Mouse (Mus musculus): ENCODE measurements around the gene Yipf3. TPM values are rescaled to one million over a fixed set of nuclear protein-coding genes. Genes with fewer than 3 reads are reported as not detected.

Gene Yipf3
- polyA plus RNA-seq, 1 experiment from 2014 or later, result 55.3 TPM

GRCm38 (mm10) chr17:46268026-46268720, 20.3 kb downstream of the Yipf3 start:
- DNase-seq (ENCODE audit: low spot score) (no peak), ATAC-seq (replicated peaks; ENCODE audit: insufficient number of reproducible peaks, low FRiP score, low TSS enrichment, low read depth) (no peak)
- no peaks in the 10 kb centered on the region for H3K27me3 ChIP-seq (ENCODE audit: control insufficient read depth, insufficient read depth, low read length)
- H3K36me3 ChIP-seq (replicated peaks; ENCODE audit: control insufficient read depth, insufficient read depth, low read depth, low read length), result peaks cover 10% of the 10 kb centered on the region; the same call in 1 of the 2 replicates
- H3K4me3 ChIP-seq (ENCODE audit: low read depth, low read length), result no peak overlapping the region
- H3K9me3 ChIP-seq (replicated peaks; ENCODE audit: control insufficient read depth, low read length), result no peaks in the 10 kb centered on the region
- no peak overlapping the region for H3K27ac ChIP-seq (replicated peaks; ENCODE audit: low read depth, low read length)
- no peak overlapping the region for H3K9ac ChIP-seq (replicated peaks; ENCODE audit: low read length)
- WGBS, result 58% methylated on average over 10 of the region's 10 CpGs
- peaks cover 2% of the 10 kb centered on the region; the same call in 1 of the 2 replicates for H3K4me1 ChIP-seq (ENCODE audit: control insufficient read depth, insufficient read depth, low read length)
- H3K4me2 ChIP-seq (ENCODE audit: low read depth, low read length), result no peak overlapping the region

- Histone ChIP-seq H3K36me3 (replicated peaks; ENCODE audit: control insufficient read depth, insufficient read depth, low read depth, low read length) (peaks cover 8% of the 10 kb centered on the region; the same call in 1 of the 2 replicates), H3K27ac (replicated peaks; ENCODE audit: low read depth, low read length) (no peak overlapping the region), H3K4me1 (ENCODE audit: control insufficient read depth, insufficient read depth, low read length) (peaks cover 2% of the 10 kb centered on the region; the same call in 1 of the 2 replicates), H3K4me2 (ENCODE audit: low read depth, low read length) (no peak overlapping the region), H3K27me3 (ENCODE audit: control insufficient read depth, insufficient read depth, low read length) (no peaks in the 10 kb centered on the region), H3K9me3 (replicated peaks; ENCODE audit: control insufficient read depth, low read length) (no peaks in the 10 kb centered on the region), H3K4me3 (ENCODE audit: low read depth, low read length) (no peak overlapping the region), H3K9ac (replicated peaks; ENCODE audit: low read length) (no peak overlapping the region)
- DNase-seq (ENCODE audit: low spot score) (no peak), ATAC-seq (replicated peaks; ENCODE audit: insufficient number of reproducible peaks, low FRiP score, low TSS enrichment, low read depth) (no peak)
- WGBS, result 84% methylated on average over 19 of the region's 19 CpGs
Observed at GRCm38 (mm10) chr17:46269771-46270534, 22.1 kb downstream of the Yipf3 start.

- Histone ChIP-seq H3K9me3 (replicated peaks; ENCODE audit: control insufficient read depth, low read length) (no peaks in the 10 kb centered on the region), H3K36me3 (replicated peaks; ENCODE audit: control insufficient read depth, insufficient read depth, low read depth, low read length) (peaks cover 4% of the 10 kb centered on the region; the same call in 1 of the 2 replicates), H3K4me1 (ENCODE audit: control insufficient read depth, insufficient read depth, low read length) (peaks cover 2% of the 10 kb centered on the region; the same call in 1 of the 2 replicates), H3K4me2 (ENCODE audit: low read depth, low read length) (no peak overlapping the region), H3K9ac (replicated peaks; ENCODE audit: low read length) (no peak overlapping the region), H3K4me3 (ENCODE audit: low read depth, low read length) (no peak overlapping the region), H3K27me3 (ENCODE audit: control insufficient read depth, insufficient read depth, low read length) (no peaks in the 10 kb centered on the region), H3K27ac (replicated peaks; ENCODE audit: low read depth, low read length) (no peak overlapping the region)
- no peak for DNase-seq (ENCODE audit: low spot score)
- WGBS, result 83% methylated on average over 2 of the region's 2 CpGs
- no peak for ATAC-seq (replicated peaks; ENCODE audit: insufficient number of reproducible peaks, low FRiP score, low TSS enrichment, low read depth)
Observed at GRCm38 (mm10) chr17:46272058-46272457, 24.2 kb downstream of the Yipf3 start.

GRCm38 (mm10) chr17:46272675-46273074, 24.8 kb downstream of the Yipf3 start:
- DNase-seq (ENCODE audit: low spot score) (no peak), ATAC-seq (replicated peaks; ENCODE audit: insufficient number of reproducible peaks, low FRiP score, low TSS enrichment, low read depth) (no peak)
- Histone ChIP-seq H3K4me2 (ENCODE audit: low read depth, low read length) (no peak overlapping the region), H3K27ac (replicated peaks; ENCODE audit: low read depth, low read length) (no peak overlapping the region), H3K9ac (replicated peaks; ENCODE audit: low read length) (no peak overlapping the region), H3K4me3 (ENCODE audit: low read depth, low read length) (no peak overlapping the region), H3K36me3 (replicated peaks; ENCODE audit: control insufficient read depth, insufficient read depth, low read depth, low read length) (peaks cover 4% of the 10 kb centered on the region; the same call in 1 of the 2 replicates), H3K27me3 (ENCODE audit: control insufficient read depth, insufficient read depth, low read length) (no peaks in the 10 kb centered on the region), H3K4me1 (ENCODE audit: control insufficient read depth, insufficient read depth, low read length) (peaks cover 2% of the 10 kb centered on the region; the same call in 1 of the 2 replicates), H3K9me3 (replicated peaks; ENCODE audit: control insufficient read depth, low read length) (no peaks in the 10 kb centered on the region)
- 82% methylated on average over 5 of the region's 5 CpGs for WGBS

- no peak overlapping the region for H3K27ac ChIP-seq (replicated peaks; ENCODE audit: low read depth, low read length)
- H3K36me3 ChIP-seq (replicated peaks; ENCODE audit: control insufficient read depth, insufficient read depth, low read depth, low read length), result peaks cover 4% of the 10 kb centered on the region; the same call in 1 of the 2 replicates
- no peak overlapping the region for H3K9ac ChIP-seq (replicated peaks; ENCODE audit: low read length)
- ATAC-seq (replicated peaks; ENCODE audit: insufficient number of reproducible peaks, low FRiP score, low TSS enrichment, low read depth), result 0 out of 2 replicates have a peak, but pooled peaks have one; percentile 55
- 31% methylated on average over 1 of the region's 1 CpGs for WGBS
- peak; percentile 39 for DNase-seq (ENCODE audit: low spot score)
- H3K9me3 ChIP-seq (replicated peaks; ENCODE audit: control insufficient read depth, low read length), result no peaks in the 10 kb centered on the region
- H3K27me3 ChIP-seq (ENCODE audit: control insufficient read depth, insufficient read depth, low read length), result no peaks in the 10 kb centered on the region
- H3K4me3 ChIP-seq (ENCODE audit: low read depth, low read length), result no peak overlapping the region
- peaks cover 2% of the 10 kb centered on the region; the same call in 1 of the 2 replicates for H3K4me1 ChIP-seq (ENCODE audit: control insufficient read depth, insufficient read depth, low read length)
- no peak overlapping the region for H3K4me2 ChIP-seq (ENCODE audit: low read depth, low read length)
Observed at GRCm38 (mm10) chr17:46273803-46274236, 25.9 kb downstream of the Yipf3 start.

- H3K9ac ChIP-seq (replicated peaks; ENCODE audit: low read length), result no peak overlapping the region
- H3K4me1 ChIP-seq (ENCODE audit: control insufficient read depth, insufficient read depth, low read length), result peaks cover 2% of the 10 kb centered on the region; the same call in 1 of the 2 replicates
- DNase-seq (ENCODE audit: low spot score), result no peak
- no peak overlapping the region; the same call in 1 of the 2 replicates for H3K4me2 ChIP-seq (ENCODE audit: low read depth, low read length)
- H3K9me3 ChIP-seq (replicated peaks; ENCODE audit: control insufficient read depth, low read length), result no peaks in the 10 kb centered on the region
- no peak overlapping the region for H3K4me3 ChIP-seq (ENCODE audit: low read depth, low read length)
- WGBS, result 38% methylated on average over 6 of the region's 6 CpGs
- H3K36me3 ChIP-seq (replicated peaks; ENCODE audit: control insufficient read depth, insufficient read depth, low read depth, low read length), result peaks cover 4% of the 10 kb centered on the region; the same call in 1 of the 2 replicates
- H3K27ac ChIP-seq (replicated peaks; ENCODE audit: low read depth, low read length), result no peak overlapping the region
- H3K27me3 ChIP-seq (ENCODE audit: control insufficient read depth, insufficient read depth, low read length), result no peaks in the 10 kb centered on the region
- ATAC-seq (replicated peaks; ENCODE audit: insufficient number of reproducible peaks, low FRiP score, low TSS enrichment, low read depth), result no peak
Observed at GRCm38 (mm10) chr17:46274465-46274864, 26.6 kb downstream of the Yipf3 start.

GRCm38 (mm10) chr17:46275034-46275433, 27.2 kb downstream of the Yipf3 start:
- no peaks in the 10 kb centered on the region for H3K9me3 ChIP-seq (replicated peaks; ENCODE audit: control insufficient read depth, low read length)
- H3K27me3 ChIP-seq (ENCODE audit: control insufficient read depth, insufficient read depth, low read length), result no peaks in the 10 kb centered on the region
- ATAC-seq (replicated peaks; ENCODE audit: insufficient number of reproducible peaks, low FRiP score, low TSS enrichment, low read depth), result no peak
- peaks cover 1% of the 10 kb centered on the region; the same call in 1 of the 2 replicates for H3K36me3 ChIP-seq (replicated peaks; ENCODE audit: control insufficient read depth, insufficient read depth, low read depth, low read length)
- H3K9ac ChIP-seq (replicated peaks; ENCODE audit: low read length), result no peak overlapping the region
- DNase-seq (ENCODE audit: low spot score), result no peak
- no peak overlapping the region for H3K27ac ChIP-seq (replicated peaks; ENCODE audit: low read depth, low read length)
- no peak overlapping the region for H3K4me2 ChIP-seq (ENCODE audit: low read depth, low read length)
- WGBS, result 74% methylated on average over 6 of the region's 6 CpGs
- no peak overlapping the region for H3K4me3 ChIP-seq (ENCODE audit: low read depth, low read length)
- peaks cover 2% of the 10 kb centered on the region; the same call in 1 of the 2 replicates for H3K4me1 ChIP-seq (ENCODE audit: control insufficient read depth, insufficient read depth, low read length)
